Mouse (Mus musculus) kidney, postnatal 0 days (tissue): Measurements from ENCODE around the gene Bicdl2. TPM values are rescaled to one million over a fixed set of nuclear protein-coding genes. Genes with fewer than 3 reads are reported as not detected.

Experiments
- ATAC-seq: fragments of 200-750 bp; cut with Nextera tagmentation; replicated peaks from 2 replicates; pipeline ENCODE4 v1.8.0; 2017; ENCODE audit warnings: low read depth, moderate number of reproducible peaks, moderate TSS enrichment, moderate library complexity; ENCODE audit not compliant: low FRiP score
- DNase-seq: peaks from one replicate; pipeline ENCODE4 v3.0.0-alpha.2; 2016; ENCODE audit warnings: low spot score
- H3K27ac ChIP-seq: fragments of 300-500 bp; sonication (generic); 2 replicates; pipeline ENCODE4 v1.5.1; 2014; ENCODE audit warnings: mild to moderate bottlenecking
- H3K27me3 ChIP-seq: fragments of 300-500 bp; sonication (generic); 2 replicates; pipeline ENCODE4 v1.6.1; 2014; ENCODE audit warnings: low read length, mixed read lengths; ENCODE audit not compliant: insufficient read depth
- H3K36me3 ChIP-seq: fragments of 300-500 bp; sonication (generic); 2 replicates; pipeline ENCODE4 v1.6.1; 2014; ENCODE audit warnings: low read length, mixed read lengths; ENCODE audit not compliant: insufficient read depth
- H3K4me1 ChIP-seq: fragments of 300-500 bp; sonication (generic); replicated peaks from 2 replicates; pipeline ENCODE4 v1.6.1; 2014; ENCODE audit warnings: antibody characterized with exemption, low read length, mixed read lengths; ENCODE audit not compliant: insufficient read depth
- H3K4me2 ChIP-seq: fragments of 300-500 bp; sonication (generic); 2 replicates; pipeline ENCODE4 v1.6.1; 2014; ENCODE audit warnings: mild to moderate bottlenecking, low read length, moderate library complexity, mixed read lengths
- H3K4me3 ChIP-seq: fragments of 300-500 bp; sonication (generic); replicated peaks from 2 replicates; pipeline ENCODE4 v1.5.1; 2014; ENCODE audit warnings: low read depth, low read length
- H3K9ac ChIP-seq: fragments of 300-500 bp; sonication (generic); 2 replicates; pipeline ENCODE4 v1.6.1; 2014; ENCODE audit warnings: low read depth, low read length
- H3K9me3 ChIP-seq: fragments of 300-500 bp; sonication (generic); replicated peaks from 2 replicates; pipeline ENCODE4 v1.6.1; 2016; ENCODE audit warnings: low read length, inconsistent platforms, mixed read lengths
- CTCF ChIP-seq: IDR thresholded peaks from 2 replicates; pipeline ENCODE4 v1.5.1; 2016; ENCODE audit warnings: antibody characterized with exemption, low read depth, mild to moderate bottlenecking, moderate library complexity
- WGBS: fragments of 180-500 bp; shearing (Covaris S2); extraction: QIAGEN DNeasy Blood & Tissue Kit; methylation state at CpG from one replicate; pipeline ENCODE4 v1.1.7; 2014; 5-methylcytosine and 5-hydroxymethylcytosine counted together
- polyA plus RNA-seq: library from polyadenylated mRNA; unstranded; fragments of >200 nt; fragmentation: Nextera tagmentation; extraction: Ambion mirVana; gene quantifications from 2 replicates; pipeline ENCODE4 v1.2.1, GENCODE M21; 2015

The Bicdl2 gene
- polyA plus RNA-seq, 1 experiment from 2014 or later = 2.4 TPM

DNA sequence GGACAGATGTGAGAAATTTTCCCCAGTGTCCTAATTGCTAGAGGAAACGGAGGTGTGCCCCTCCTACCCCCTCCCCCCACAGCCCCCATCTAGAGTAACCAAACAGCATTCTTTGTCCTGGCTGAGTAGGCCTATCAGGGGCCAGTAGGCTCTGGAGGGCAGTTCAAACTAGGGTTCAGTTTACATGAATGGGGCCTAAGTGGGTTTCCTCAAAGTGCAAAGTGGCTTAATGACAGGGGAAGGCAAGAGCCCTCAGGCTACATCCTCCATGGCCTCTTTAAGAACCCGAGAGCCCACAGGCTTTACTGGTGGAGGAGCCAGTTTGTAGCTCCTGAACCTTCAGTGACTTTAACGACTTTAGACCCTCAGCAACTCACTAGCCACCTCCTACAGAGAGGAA lies 35.5 kb downstream of the Bicdl2 start:
- H3K9ac ChIP-seq = no peak overlapping the region
- no peaks in the 10 kb centered on the region for H3K27me3 ChIP-seq
- no peaks in the 10 kb centered on the region for H3K9me3 ChIP-seq
- no peaks in the 10 kb centered on the region for H3K36me3 ChIP-seq
- WGBS = 13% methylated on average over 3 of the region's 3 CpGs
- H3K4me1 ChIP-seq = 0 out of 2 replicates have a peak, but pooled peaks cover 8% of the 10 kb centered on the region
- no peak overlapping the region for H3K4me3 ChIP-seq
- DNase-seq = no peak
- H3K27ac ChIP-seq = no peak overlapping the region
- TF ChIP-seq CTCF = no peak
- no peak overlapping the region for H3K4me2 ChIP-seq
- peak; percentile 38; the same call in 1 of the 2 replicates for ATAC-seq

DNA sequence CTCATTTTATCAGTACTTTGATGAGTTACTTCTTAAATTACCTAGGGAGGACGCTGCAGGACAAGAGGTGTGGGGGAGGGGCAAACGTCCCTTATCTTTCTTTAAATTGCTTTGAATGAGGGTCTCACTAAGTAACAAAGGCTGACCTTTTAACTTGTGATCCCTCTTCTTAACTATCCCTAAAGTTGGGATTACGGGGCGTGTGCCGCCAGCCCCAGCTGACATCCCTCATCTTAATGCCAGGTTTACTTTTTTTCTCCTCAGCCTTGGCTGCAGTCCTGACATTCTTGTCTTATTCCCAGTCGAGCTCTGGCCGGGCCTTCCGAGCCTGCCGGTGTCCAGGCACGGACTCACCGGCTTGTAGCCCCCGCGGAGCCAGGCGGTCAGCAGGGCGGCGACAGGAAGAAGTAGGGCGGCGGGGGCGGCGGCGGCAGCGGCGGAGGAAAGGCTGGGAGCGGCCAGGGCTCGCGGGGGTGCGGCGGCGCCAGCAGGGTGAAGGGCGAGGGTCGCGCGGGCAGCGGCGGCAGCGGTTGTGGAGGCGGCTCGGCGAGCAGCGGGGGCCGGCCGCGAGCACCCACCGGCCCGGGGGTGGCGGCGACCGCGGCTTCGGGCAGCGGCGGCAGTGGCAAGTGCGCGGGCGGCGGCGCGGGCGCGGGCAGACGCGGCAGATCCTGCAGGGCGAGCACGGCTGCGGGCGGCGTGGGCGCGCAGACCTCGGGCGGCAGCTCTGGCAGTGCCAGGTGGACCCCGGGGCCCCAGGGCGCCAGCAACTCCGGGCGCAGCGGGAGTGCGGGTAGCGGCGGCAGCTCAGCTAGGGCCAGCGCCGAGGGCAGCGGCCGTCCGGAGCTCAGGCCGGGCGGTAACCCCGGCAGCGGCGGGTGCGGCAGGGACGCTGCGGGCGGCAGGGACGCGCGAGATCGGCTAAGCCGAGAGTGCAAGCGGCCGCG lies 39.1 kb downstream of the Bicdl2 start:
- Histone ChIP-seq H3K4me1 (0 out of 2 replicates have a peak, but pooled peaks cover 8% of the 10 kb centered on the region), H3K27ac (peak overlapping the region; percentile 47; the same call in 1 of the 2 replicates), H3K4me2 (peak overlapping the region; percentile 100), H3K27me3 (no peaks in the 10 kb centered on the region), H3K9me3 (no peaks in the 10 kb centered on the region), H3K4me3 (peak overlapping the region; percentile 63), H3K9ac (peak overlapping the region; percentile 65), H3K36me3 (no peaks in the 10 kb centered on the region)
- DNase-seq (peak; percentile 48), ATAC-seq (peak; percentile 45)
- under 1% methylated on average over 73 of the region's 101 CpGs for WGBS
- TF ChIP-seq CTCF = peak; percentile 10; the same call in 1 of the 2 replicates

DNA sequence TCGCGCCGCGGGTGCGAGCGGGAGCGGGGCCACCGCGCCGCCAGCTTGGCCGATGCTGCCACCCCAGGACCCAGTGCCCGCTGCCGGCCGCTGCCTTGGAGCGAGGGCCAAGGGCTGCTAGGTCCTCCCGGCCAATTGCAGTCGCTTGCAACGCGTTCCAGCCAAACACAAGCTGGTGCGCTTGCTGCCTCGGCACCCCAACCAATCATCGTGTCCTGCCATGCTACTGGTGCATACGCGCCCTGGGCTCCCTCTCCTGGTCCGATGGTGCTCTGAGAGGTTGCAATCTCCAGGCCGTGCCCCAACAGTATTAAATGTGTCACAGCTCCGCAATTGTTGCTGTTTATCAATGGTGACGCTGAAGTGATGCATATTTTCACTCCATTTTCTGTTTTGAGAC lies 39.8 kb downstream of the Bicdl2 start:
- peak overlapping the region; percentile 100 for H3K4me2 ChIP-seq
- DNase-seq (peak; percentile 96), ATAC-seq (peak; percentile 94)
- WGBS = under 1% methylated on average over 28 of the region's 28 CpGs
- H3K27ac ChIP-seq = peak overlapping the region; percentile 47; the same call in 1 of the 2 replicates
- H3K36me3 ChIP-seq = no peaks in the 10 kb centered on the region
- no peaks in the 10 kb centered on the region for H3K9me3 ChIP-seq
- H3K27me3 ChIP-seq = no peaks in the 10 kb centered on the region
- 0 out of 2 replicates have a peak, but pooled peaks cover 3% of the 10 kb centered on the region for H3K4me1 ChIP-seq
- H3K4me3 ChIP-seq = peak overlapping the region; percentile 63
- peak; percentile 81 for TF ChIP-seq CTCF
- peak overlapping the region; percentile 65 for H3K9ac ChIP-seq

DNA sequence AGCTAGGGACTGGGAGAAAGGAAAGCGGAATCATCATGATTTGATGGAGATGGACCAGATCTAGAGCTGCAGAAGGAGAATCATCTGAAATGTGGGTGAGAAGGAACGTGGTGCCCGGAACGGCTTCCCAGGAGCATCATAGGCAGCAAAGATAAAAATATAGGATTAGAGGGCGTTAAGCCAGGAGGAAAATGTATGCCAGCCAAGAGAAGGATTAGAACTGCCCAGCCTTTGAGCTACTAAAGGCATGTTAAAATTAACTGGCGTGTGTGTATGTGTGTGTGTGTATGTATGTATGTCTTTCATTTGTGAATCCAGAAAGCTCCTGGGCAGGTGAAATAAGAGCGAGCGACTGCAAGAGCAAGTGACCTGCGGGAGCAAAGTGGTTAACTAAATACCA lies 43.0 kb downstream of the Bicdl2 start:
- TF ChIP-seq CTCF = no peak
- no peak for DNase-seq
- no peak overlapping the region for H3K4me3 ChIP-seq
- 89% methylated on average over 9 of the region's 9 CpGs for WGBS
- H3K27ac ChIP-seq = no peak overlapping the region
- H3K4me2 ChIP-seq = no peak overlapping the region
- H3K36me3 ChIP-seq = no peaks in the 10 kb centered on the region
- no peaks in the 10 kb centered on the region for H3K9me3 ChIP-seq
- no peak overlapping the region for H3K9ac ChIP-seq
- no peaks in the 10 kb centered on the region for H3K27me3 ChIP-seq
- 0 out of 2 replicates have a peak, but pooled peaks cover 3% of the 10 kb centered on the region for H3K4me1 ChIP-seq
- no peak for ATAC-seq

DNA sequence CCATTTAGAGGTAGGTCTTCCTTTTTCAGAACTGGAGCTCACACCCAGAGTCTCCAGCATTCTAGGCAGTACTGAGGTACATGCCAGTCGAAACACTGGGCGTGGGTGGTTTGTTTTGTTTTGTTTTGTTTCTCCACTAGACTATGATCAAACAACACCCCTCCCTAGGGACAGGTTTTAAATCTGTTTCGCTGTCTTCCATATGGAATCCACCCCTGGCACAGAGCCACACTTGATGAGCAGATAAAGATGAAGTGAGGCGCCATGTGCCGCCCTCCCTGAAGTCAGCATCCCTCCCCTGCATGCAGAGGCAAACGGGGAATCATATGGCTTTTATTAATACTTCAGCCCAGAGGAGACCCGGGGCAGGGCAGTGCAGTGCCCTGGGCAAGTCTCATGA lies 44.4 kb downstream of the Bicdl2 start:
- no peak overlapping the region for H3K4me3 ChIP-seq
- H3K4me1 ChIP-seq = no peaks in the 10 kb centered on the region
- no peaks in the 10 kb centered on the region for H3K27me3 ChIP-seq
- TF ChIP-seq CTCF = no peak
- WGBS = 38% methylated on average over 7 of the region's 7 CpGs
- no peak overlapping the region for H3K27ac ChIP-seq
- H3K4me2 ChIP-seq = no peak overlapping the region
- H3K36me3 ChIP-seq = no peaks in the 10 kb centered on the region
- no peak for ATAC-seq
- H3K9ac ChIP-seq = no peak overlapping the region
- DNase-seq = no peak
- no peaks in the 10 kb centered on the region for H3K9me3 ChIP-seq

DNA sequence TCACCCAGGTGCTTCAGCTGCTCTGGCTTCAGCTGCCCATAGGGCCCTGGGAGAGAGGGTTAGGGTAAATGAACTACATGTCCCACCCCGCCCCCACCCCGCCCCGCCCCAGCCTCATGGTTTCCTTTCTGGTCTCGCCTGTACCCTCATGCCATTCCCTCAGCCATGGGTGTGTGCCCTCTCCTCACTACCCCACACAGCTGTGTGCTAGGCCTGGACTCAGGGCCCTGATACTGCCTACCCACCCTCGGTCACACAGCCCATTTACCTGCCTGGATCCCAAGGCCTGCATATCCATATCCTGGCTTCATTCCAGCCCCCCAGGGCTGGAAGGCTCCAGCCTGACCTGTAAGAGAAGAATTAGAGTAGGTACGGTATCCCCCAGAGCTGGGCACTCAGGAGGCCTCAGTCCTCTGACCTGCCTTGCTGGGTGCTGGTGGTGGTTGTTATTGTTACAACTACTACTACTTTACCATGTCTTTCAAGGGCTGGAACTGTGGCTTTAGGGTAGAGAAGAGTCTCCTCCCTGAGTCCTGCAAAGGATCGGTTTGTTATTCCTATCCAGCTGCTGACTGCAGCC lies 45.3 kb downstream of the Bicdl2 start:
- H3K27me3 ChIP-seq = no peaks in the 10 kb centered on the region
- H3K9me3 ChIP-seq = no peaks in the 10 kb centered on the region
- no peak overlapping the region for H3K4me2 ChIP-seq
- TF ChIP-seq CTCF = no peak
- no peak overlapping the region for H3K9ac ChIP-seq
- H3K4me3 ChIP-seq = no peak overlapping the region
- ATAC-seq (peak; percentile 27; the same call in 1 of the 2 replicates), DNase-seq (no peak)
- no peaks in the 10 kb centered on the region for H3K4me1 ChIP-seq
- no peak overlapping the region for H3K27ac ChIP-seq
- 86% methylated on average over 7 of the region's 7 CpGs for WGBS
- no peaks in the 10 kb centered on the region for H3K36me3 ChIP-seq
